Mouse (Mus musculus) hindbrain, embryonic 15.5 days (tissue): ENCODE measurements around the gene Larp1. TPM values are rescaled to one million over a fixed set of nuclear protein-coding genes. Genes with fewer than 3 reads are reported as not detected.
"Not testable (repeated sequence)": the region's sequence is repeated elsewhere in the genome, so short reads cannot be mapped to it uniquely, and the experiment has no call there.

ENCODE experiments used
- ATAC-seq: fragments of 200-750 bp; cut with Nextera tagmentation; 2 replicates; pipeline ENCODE4 v1.8.0; 2017; ENCODE audit warnings: low read depth, moderate number of reproducible peaks, moderate TSS enrichment; ENCODE audit not compliant: low FRiP score
- H3K27ac ChIP-seq: fragments of 300-500 bp; sonication (generic); replicated peaks from 2 replicates; pipeline ENCODE4 v1.5.1; 2015; ENCODE audit warnings: mild to moderate bottlenecking, inconsistent platforms
- H3K27me3 ChIP-seq: fragments of 300-500 bp; sonication (generic); 2 replicates; pipeline ENCODE4 v1.6.1; 2015; ENCODE audit warnings: control low read depth, inconsistent platforms
- H3K36me3 ChIP-seq: fragments of 300-500 bp; sonication (generic); 2 replicates; pipeline ENCODE4 v1.6.1; 2015; ENCODE audit warnings: control low read depth, inconsistent platforms
- H3K4me1 ChIP-seq: fragments of 300-500 bp; sonication (generic); replicated peaks from 2 replicates; pipeline ENCODE4 v1.6.1; 2015; ENCODE audit warnings: control low read depth, inconsistent platforms
- H3K4me2 ChIP-seq: fragments of 300-500 bp; sonication (generic); 2 replicates; pipeline ENCODE4 v1.6.1; 2015; ENCODE audit warnings: moderate library complexity, mild to moderate bottlenecking, inconsistent platforms
- H3K4me3 ChIP-seq: fragments of 300-500 bp; sonication (generic); 2 replicates; pipeline ENCODE4 v1.5.1; 2015; ENCODE audit warnings: mild to moderate bottlenecking, inconsistent platforms
- H3K9ac ChIP-seq: fragments of 300-500 bp; sonication (generic); 2 replicates; pipeline ENCODE4 v1.6.1; 2015; ENCODE audit warnings: inconsistent platforms
- H3K9me3 ChIP-seq: fragments of 300-500 bp; sonication (generic); 2 replicates; pipeline ENCODE4 v1.6.1; 2016; ENCODE audit warnings: control low read depth, inconsistent platforms
- WGBS: fragments of 180-500 bp; shearing (Covaris S2); methylation state at CpG from one replicate; pipeline ENCODE4 v1.1.7; 2015; 5-methylcytosine and 5-hydroxymethylcytosine counted together
- polyA plus RNA-seq: library from polyadenylated mRNA; unstranded; fragments of >200 nt; fragmentation: Nextera tagmentation; extraction: Ambion mirVana; gene quantifications from 2 replicates; pipeline ENCODE4 v1.2.1, GENCODE M21; 2015

Larp1 gene
- polyA plus RNA-seq, 1 experiment from 2014 or later = 20.6 TPM

GRCm38 (mm10) chr11:58039027-58039426 is 30.2 kb downstream of the Larp1 start:
- Histone ChIP-seq H3K4me3 (no peak overlapping the region), H3K4me2 (no peak overlapping the region), H3K9me3 (no peaks in the 10 kb centered on the region), H3K27ac (no peak overlapping the region), H3K9ac (no peak overlapping the region), H3K27me3 (no peaks in the 10 kb centered on the region), H3K36me3 (peaks cover 10% of the 10 kb centered on the region; the same call in 1 of the 2 replicates), H3K4me1 (no peaks in the 10 kb centered on the region)
- ATAC-seq = no peak
- 74% methylated on average over 1 of the region's 1 CpGs for WGBS

DNA sequence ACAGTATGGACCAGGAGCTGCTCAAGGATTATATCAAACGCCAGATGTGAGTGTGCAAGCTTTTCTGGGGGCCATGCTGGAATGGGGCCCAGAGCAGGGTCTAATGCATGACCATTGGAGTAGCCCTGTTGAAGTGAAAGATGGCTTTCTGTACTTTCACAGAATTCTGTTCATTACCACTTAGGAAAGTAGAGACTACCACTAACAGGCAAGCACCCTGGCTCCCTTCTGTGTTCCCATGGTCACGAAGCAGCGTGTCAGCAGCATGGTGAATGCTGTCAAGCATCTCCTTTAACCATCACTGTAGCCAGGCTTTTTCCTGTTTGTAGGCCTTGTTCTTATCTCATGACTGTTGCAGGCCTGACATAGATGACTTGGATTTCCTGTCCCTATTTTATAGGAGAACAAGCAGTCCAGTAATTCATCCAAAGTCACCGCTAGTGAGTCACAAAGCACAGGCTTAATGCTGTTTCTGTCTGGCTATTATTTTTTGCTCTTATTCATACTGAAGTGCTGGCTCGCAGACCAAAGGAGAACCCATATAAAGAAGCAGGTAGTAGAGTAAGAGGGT is 34.1 kb downstream of the Larp1 start:
- Histone ChIP-seq H3K4me2 (no peak overlapping the region), H3K36me3 (peaks cover 20% of the 10 kb centered on the region), H3K4me3 (no peak overlapping the region), H3K27ac (no peak overlapping the region), H3K4me1 (no peaks in the 10 kb centered on the region), H3K9me3 (no peaks in the 10 kb centered on the region), H3K9ac (no peak overlapping the region), H3K27me3 (no peaks in the 10 kb centered on the region)
- 92% methylated on average over 5 of the region's 5 CpGs for WGBS
- no peak for ATAC-seq

GRCm38 (mm10) chr11:58046438-58046837 is 37.6 kb downstream of the Larp1 start:
- Histone ChIP-seq H3K27ac (no peak overlapping the region), H3K4me3 (no peak overlapping the region), H3K27me3 (no peaks in the 10 kb centered on the region), H3K9ac (no peak overlapping the region), H3K4me2 (no peak overlapping the region), H3K36me3 (peaks cover 49% of the 10 kb centered on the region), H3K9me3 (no peaks in the 10 kb centered on the region), H3K4me1 (no peaks in the 10 kb centered on the region)
- 75% methylated on average over 4 of the region's 4 CpGs for WGBS
- no peak for ATAC-seq

- H3K4me3 ChIP-seq = no peak overlapping the region
- H3K9ac ChIP-seq = no peak overlapping the region
- no peak for ATAC-seq
- WGBS = 41% methylated on average over 6 of the region's 6 CpGs
- H3K27me3 ChIP-seq = no peaks in the 10 kb centered on the region
- no peak overlapping the region for H3K27ac ChIP-seq
- no peak overlapping the region for H3K4me2 ChIP-seq
- H3K36me3 ChIP-seq = peaks cover 61% of the 10 kb centered on the region
- H3K4me1 ChIP-seq = no peaks in the 10 kb centered on the region
- no peaks in the 10 kb centered on the region for H3K9me3 ChIP-seq
Measured at GRCm38 (mm10) chr11:58057455-58057854, 48.6 kb downstream of the Larp1 start.

- WGBS = 92% methylated on average over 7 of the region's 7 CpGs
- peaks cover 40% of the 10 kb centered on the region for H3K36me3 ChIP-seq
Measured at GRCm38 (mm10) chr11:58059752-58060151, 50.9 kb downstream of the Larp1 start.

GRCm38 (mm10) chr11:58061218-58061617 is 52.4 kb downstream of the Larp1 start:
- not testable (repeated sequence) for H3K9ac ChIP-seq, H3K4me3 ChIP-seq, H3K4me1 ChIP-seq, H3K27ac ChIP-seq, H3K4me2 ChIP-seq, H3K9me3 ChIP-seq, H3K27me3 ChIP-seq, ATAC-seq
- 96% methylated on average over 4 of the region's 4 CpGs for WGBS
- peaks cover 28% of the 10 kb centered on the region for H3K36me3 ChIP-seq

More at GRCm38 (mm10) chr11:58059752-58060151, 50.9 kb downstream of the Larp1 start:
- ATAC-seq = 0 out of 2 replicates have a peak, but pooled peaks have one; percentile 36
- H3K4me2 ChIP-seq, H3K27me3 ChIP-seq, H3K4me1 ChIP-seq, H3K9ac ChIP-seq, H3K9me3 ChIP-seq, H3K27ac ChIP-seq, H3K4me3 ChIP-seq: not testable (repeated sequence)

- 0 out of 2 replicates have a peak, but pooled peaks cover 5% of the 10 kb centered on the region for H3K4me1 ChIP-seq
- H3K9me3 ChIP-seq = no peaks in the 10 kb centered on the region
- ATAC-seq = no peak
- WGBS = 89% methylated on average over 4 of the region's 4 CpGs
- H3K27ac ChIP-seq = no peak overlapping the region
- H3K4me2 ChIP-seq = no peak overlapping the region
- H3K27me3 ChIP-seq = no peaks in the 10 kb centered on the region
- H3K4me3 ChIP-seq = no peak overlapping the region
- no peak overlapping the region for H3K9ac ChIP-seq
- H3K36me3 ChIP-seq = peaks cover 16% of the 10 kb centered on the region
Measured at GRCm38 (mm10) chr11:58062586-58062985, 53.7 kb downstream of the Larp1 start.

- Histone ChIP-seq H3K36me3 (no peaks in the 10 kb centered on the region; the same call in 1 of the 2 replicates), H3K4me1 (0 out of 2 replicates have a peak, but pooled peaks cover 5% of the 10 kb centered on the region), H3K27me3 (no peaks in the 10 kb centered on the region), H3K4me2 (no peak overlapping the region), H3K27ac (no peak overlapping the region), H3K4me3 (no peak overlapping the region), H3K9ac (no peak overlapping the region), H3K9me3 (no peaks in the 10 kb centered on the region)
- WGBS = 89% methylated on average over 4 of the region's 4 CpGs
- no peak for ATAC-seq
Measured at GRCm38 (mm10) chr11:58065025-58065424, 56.2 kb downstream of the Larp1 start.

- no peaks in the 10 kb centered on the region for H3K27me3 ChIP-seq
- 86% methylated on average over 3 of the region's 3 CpGs for WGBS
- no peaks in the 10 kb centered on the region for H3K4me1 ChIP-seq
- H3K27ac ChIP-seq = no peak overlapping the region
- no peak for ATAC-seq
- no peak overlapping the region for H3K4me2 ChIP-seq
- no peaks in the 10 kb centered on the region for H3K36me3 ChIP-seq
- H3K9me3 ChIP-seq = no peaks in the 10 kb centered on the region
- no peak overlapping the region for H3K4me3 ChIP-seq
- H3K9ac ChIP-seq = no peak overlapping the region
Measured at GRCm38 (mm10) chr11:58072978-58073377, 64.1 kb downstream of the Larp1 start.

- no peaks in the 10 kb centered on the region for H3K4me1 ChIP-seq
- 74% methylated on average over 4 of the region's 4 CpGs for WGBS
- H3K4me2 ChIP-seq = no peak overlapping the region
- H3K27ac ChIP-seq = no peak overlapping the region
- H3K4me3 ChIP-seq = no peak overlapping the region
- no peak overlapping the region for H3K9ac ChIP-seq
- no peaks in the 10 kb centered on the region for H3K9me3 ChIP-seq
- no peaks in the 10 kb centered on the region for H3K36me3 ChIP-seq
- H3K27me3 ChIP-seq = no peaks in the 10 kb centered on the region
- ATAC-seq = no peak
Measured at GRCm38 (mm10) chr11:58077270-58077669, 68.4 kb downstream of the Larp1 start.

- no peaks in the 10 kb centered on the region for H3K36me3 ChIP-seq
- H3K9me3 ChIP-seq = no peaks in the 10 kb centered on the region
- no peak for ATAC-seq
- H3K4me1 ChIP-seq = no peaks in the 10 kb centered on the region
- no peak overlapping the region for H3K4me2 ChIP-seq
- no peaks in the 10 kb centered on the region for H3K27me3 ChIP-seq
- no peak overlapping the region for H3K4me3 ChIP-seq
- no peak overlapping the region for H3K9ac ChIP-seq
- whole genome bisulfite sequencing = 90% methylated on average over 6 of the region's 6 CpGs
- no peak overlapping the region for H3K27ac ChIP-seq
Measured at GRCm38 (mm10) chr11:58081716-58082115, 72.9 kb downstream of the Larp1 start.

- Histone ChIP-seq H3K27ac (no peak overlapping the region), H3K9ac (no peak overlapping the region), H3K36me3 (no peaks in the 10 kb centered on the region), H3K9me3 (no peaks in the 10 kb centered on the region), H3K27me3 (0 out of 2 replicates have a peak, but pooled peaks cover 3% of the 10 kb centered on the region), H3K4me3 (no peak overlapping the region), H3K4me1 (peaks cover under 1% of the 10 kb centered on the region; the same call in 1 of the 2 replicates), H3K4me2 (no peak overlapping the region)
- WGBS = 64% methylated on average over 4 of the region's 4 CpGs
- ATAC-seq = no peak
Measured at GRCm38 (mm10) chr11:58092541-58092940, 83.7 kb downstream of the Larp1 start.

- H3K9ac ChIP-seq = no peak within 1 kb of the TSS
- H3K27me3 ChIP-seq = 0 out of 2 replicates have a peak, but pooled peaks cover 3% of the 10 kb centered on the region
- WGBS = 28% methylated on average over 12 of the region's 12 CpGs
- H3K27ac ChIP-seq = no peak within 1 kb of the TSS
- ATAC-seq = no peak
- H3K9me3 ChIP-seq = no peaks in the 10 kb centered on the region
- no peaks in the 10 kb centered on the region for H3K36me3 ChIP-seq
- peaks cover 5% of the 10 kb centered on the region; the same call in 1 of the 2 replicates for H3K4me1 ChIP-seq
- no peak within 1 kb of the TSS for H3K4me2 ChIP-seq
- H3K4me3 ChIP-seq = no peak within 1 kb of the TSS
Measured at GRCm38 (mm10) chr11:58093021-58093528, 84.2 kb downstream of the Larp1 start, which contains the start of gene Gm12248. Gene Gm12248 (minus strand): TSS chr11:58093134.
